Mouse (Mus musculus) hindbrain, embryonic 11.5 days (tissue): ENCODE data around the gene Tm9sf2. TPM values are rescaled to one million over a fixed set of nuclear protein-coding genes. Genes with fewer than 3 reads are reported as not detected.
"Not testable (repeated sequence)": the region's sequence is repeated elsewhere in the genome, so short reads cannot be mapped to it uniquely, and the experiment has no call there.

Experiments used
- ATAC-seq: fragments of 200-750 bp; cut with Nextera tagmentation; 2 replicates; pipeline ENCODE4 v1.8.0; 2017; ENCODE audit warnings: mild to moderate bottlenecking, moderate TSS enrichment, moderate library complexity; ENCODE audit not compliant: low FRiP score
- DNase-seq: peaks from one replicate; pipeline ENCODE4 v3.0.0-alpha.2; 2015; ENCODE audit warnings: low spot score
- H3K27ac ChIP-seq: fragments of 300-500 bp; sonication (generic); 2 replicates; pipeline ENCODE4 v1.5.1; 2014; ENCODE audit warnings: mild to moderate bottlenecking, low read depth, low read length
- H3K27me3 ChIP-seq: fragments of 300-500 bp; sonication (generic); 2 replicates; pipeline ENCODE4 v1.6.1; 2014; ENCODE audit warnings: mild to moderate bottlenecking, low read length, moderate library complexity, mixed read lengths; ENCODE audit not compliant: control insufficient read depth, insufficient read depth
- H3K36me3 ChIP-seq: fragments of 300-500 bp; sonication (generic); 2 replicates; pipeline ENCODE4 v1.6.1; 2014; ENCODE audit warnings: mild to moderate bottlenecking, low read length, moderate library complexity, mixed read lengths; ENCODE audit not compliant: control insufficient read depth, insufficient read depth
- H3K4me1 ChIP-seq: fragments of 300-500 bp; sonication (generic); replicated peaks from 2 replicates; pipeline ENCODE4 v1.6.1; 2014; ENCODE audit warnings: low read length, mixed read lengths; ENCODE audit not compliant: control insufficient read depth, insufficient read depth
- H3K4me2 ChIP-seq: fragments of 300-500 bp; sonication (generic); replicated peaks from 2 replicates; pipeline ENCODE4 v1.6.1; 2014; ENCODE audit warnings: mild to moderate bottlenecking, low read depth, low read length
- H3K4me3 ChIP-seq: fragments of 300-500 bp; sonication (generic); 2 replicates; pipeline ENCODE4 v1.5.1; 2014; ENCODE audit warnings: low read depth, low read length
- H3K9ac ChIP-seq: fragments of 300-500 bp; sonication (generic); 2 replicates; pipeline ENCODE4 v1.6.1; 2014; ENCODE audit warnings: low read depth, low read length
- H3K9me3 ChIP-seq: fragments of 300-500 bp; sonication (generic); 2 replicates; pipeline ENCODE4 v1.6.1; 2016; ENCODE audit warnings: low read length; ENCODE audit not compliant: control insufficient read depth
- WGBS: fragments of 180-500 bp; shearing (Covaris S2); extraction: QIAGEN DNeasy Blood & Tissue Kit; methylation state at CpG from one replicate; pipeline ENCODE4 v1.1.7; 2014; 5-methylcytosine and 5-hydroxymethylcytosine counted together
- polyA plus RNA-seq: library from polyadenylated mRNA; unstranded; fragments of >200 nt; fragmentation: Nextera tagmentation; extraction: Ambion mirVana; gene quantifications from 2 replicates; pipeline ENCODE4 v1.2.1, GENCODE M21; 2014

Gene Tm9sf2
- polyA plus RNA-seq, 1 experiment from 2014 or later = 130 TPM

DNA sequence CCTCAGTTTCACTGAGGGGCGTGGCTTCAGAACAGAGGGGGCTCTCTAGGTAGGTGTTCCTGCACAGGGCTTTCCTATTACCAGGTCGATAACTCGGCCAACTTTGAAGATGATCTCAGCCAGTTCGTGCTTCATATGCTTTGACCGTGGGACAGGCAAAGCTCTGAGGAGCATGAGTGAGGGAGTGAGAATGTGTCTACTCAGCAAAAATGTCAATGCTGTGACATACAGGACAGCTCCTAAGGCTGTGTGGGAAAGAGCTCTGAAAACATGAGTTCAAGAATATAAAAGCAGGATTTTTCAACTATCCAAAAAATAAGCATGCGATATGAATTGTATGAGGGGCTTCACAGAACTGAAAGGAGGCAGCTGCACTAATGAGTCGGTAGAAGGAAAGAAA is 23.3 kb upstream of the Tm9sf2 start:
- no peak overlapping the region for H3K4me3 ChIP-seq
- no peak overlapping the region for H3K4me2 ChIP-seq
- H3K27me3 ChIP-seq = no peaks in the 10 kb centered on the region
- H3K36me3 ChIP-seq = no peaks in the 10 kb centered on the region
- WGBS = 86% methylated on average over 7 of the region's 7 CpGs
- no peaks in the 10 kb centered on the region for H3K9me3 ChIP-seq
- no peaks in the 10 kb centered on the region for H3K4me1 ChIP-seq
- ATAC-seq (no peak), DNase-seq (no peak)
- H3K9ac ChIP-seq = no peak overlapping the region
- no peak overlapping the region for H3K27ac ChIP-seq

GRCm38 (mm10) chr14:122087956-122088355 is 18.9 kb upstream of the Tm9sf2 start:
- H3K36me3 ChIP-seq = no peaks in the 10 kb centered on the region
- no peaks in the 10 kb centered on the region for H3K9me3 ChIP-seq
- ATAC-seq (no peak), DNase-seq (no peak)
- no peak overlapping the region for H3K4me3 ChIP-seq
- H3K27me3 ChIP-seq = no peaks in the 10 kb centered on the region
- WGBS = 85% methylated on average over 5 of the region's 5 CpGs
- no peak overlapping the region for H3K4me2 ChIP-seq
- H3K4me1 ChIP-seq = no peaks in the 10 kb centered on the region
- H3K27ac ChIP-seq = no peak overlapping the region
- no peak overlapping the region for H3K9ac ChIP-seq

DNA sequence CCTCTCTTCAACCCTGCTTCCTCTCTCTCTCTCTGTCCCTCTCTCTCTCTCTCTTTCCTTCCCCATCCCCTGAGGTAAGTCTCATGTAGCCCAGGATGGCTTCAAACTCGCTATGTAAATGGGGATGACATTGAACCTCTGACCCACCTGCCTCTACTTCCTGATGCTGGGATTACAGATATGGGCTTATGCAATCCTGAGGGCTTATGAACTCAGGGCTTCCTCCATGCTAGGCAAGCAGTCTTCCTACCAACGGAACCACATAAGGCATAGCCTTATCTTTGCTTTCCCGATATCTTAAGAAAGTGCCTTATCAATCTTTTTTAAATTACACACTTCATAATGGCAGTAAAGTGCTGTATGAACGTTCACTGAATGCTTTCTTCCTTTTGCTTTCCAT is 14.5 kb upstream of the Tm9sf2 start:
- H3K4me3 ChIP-seq = no peak overlapping the region
- 85% methylated on average over 4 of the region's 4 CpGs for WGBS

DNA sequence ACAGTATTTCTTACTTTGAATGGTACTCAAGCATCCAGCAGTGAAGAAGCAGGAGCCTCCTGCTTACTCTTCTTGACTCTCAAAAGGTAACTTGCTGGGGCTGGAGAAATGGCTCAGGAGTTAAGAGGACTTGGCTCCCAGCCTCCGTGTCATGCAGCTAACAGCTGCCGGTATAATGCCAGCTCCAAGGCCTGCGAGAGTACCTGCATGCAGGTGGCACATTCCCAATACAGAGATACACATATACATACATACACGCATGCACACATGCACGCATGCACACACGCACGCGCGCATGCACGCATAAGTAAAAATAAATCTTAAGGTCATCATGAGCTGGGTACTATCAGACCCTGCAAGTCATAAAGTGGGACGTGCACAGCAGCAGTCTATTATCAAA is 10.5 kb upstream of the Tm9sf2 start:
- Histone ChIP-seq H3K9me3 (no peaks in the 10 kb centered on the region), H3K27me3 (no peaks in the 10 kb centered on the region), H3K9ac (no peak overlapping the region), H3K36me3 (no peaks in the 10 kb centered on the region), H3K4me3 (no peak overlapping the region), H3K4me1 (no peaks in the 10 kb centered on the region), H3K4me2 (no peak overlapping the region), H3K27ac (no peak overlapping the region)
- WGBS = 98% methylated on average over 11 of the region's 11 CpGs
- no peak for ATAC-seq
- DNase-seq = no peak

More for the DNA sequence above, 14.5 kb upstream of the Tm9sf2 start:
- Histone ChIP-seq H3K27ac (no peak overlapping the region), H3K36me3 (no peaks in the 10 kb centered on the region), H3K9me3 (no peaks in the 10 kb centered on the region), H3K9ac (no peak overlapping the region), H3K4me2 (no peak overlapping the region), H3K27me3 (no peaks in the 10 kb centered on the region), H3K4me1 (no peaks in the 10 kb centered on the region)
- ATAC-seq = no peak
- no peak for DNase-seq

- ATAC-seq (no peak), DNase-seq (no peak)
- Histone ChIP-seq H3K27me3 (no peaks in the 10 kb centered on the region), H3K4me1 (no peaks in the 10 kb centered on the region), H3K36me3 (no peaks in the 10 kb centered on the region), H3K4me2 (no peak overlapping the region), H3K4me3 (no peak overlapping the region), H3K27ac (no peak overlapping the region), H3K9me3 (no peaks in the 10 kb centered on the region), H3K9ac (no peak overlapping the region)
- WGBS = 93% methylated on average over 4 of the region's 4 CpGs
These were observed 7.3 kb upstream of the Tm9sf2 start for GRCm38 (mm10) chr14:122099584-122099983.

DNA sequence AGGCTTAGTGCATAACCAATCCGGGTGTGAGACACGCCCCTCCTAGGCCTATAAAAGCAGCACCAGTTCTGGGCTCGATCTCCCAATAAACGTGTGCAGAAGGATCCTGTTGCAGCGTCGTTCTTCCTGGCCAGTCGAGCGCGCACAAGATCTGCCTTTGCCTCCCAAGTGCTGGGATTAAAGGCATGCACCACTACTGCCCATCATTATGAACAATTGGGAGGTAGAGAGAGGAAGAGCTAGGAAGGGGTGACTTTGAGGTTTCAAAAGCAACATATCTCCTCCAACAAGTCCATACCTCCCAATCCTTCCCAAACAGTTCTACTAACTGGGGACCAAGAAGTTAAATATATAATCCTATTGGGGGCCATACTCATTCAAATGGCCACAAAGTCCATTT is 4.9 kb upstream of the Tm9sf2 start:
- 90% methylated on average over 9 of the region's 9 CpGs for WGBS
- not testable (repeated sequence) for H3K4me1 ChIP-seq, H3K27me3 ChIP-seq, H3K9ac ChIP-seq, DNase-seq, H3K4me2 ChIP-seq, H3K27ac ChIP-seq, H3K4me3 ChIP-seq, H3K36me3 ChIP-seq, ATAC-seq, H3K9me3 ChIP-seq

- ATAC-seq (peak; percentile 90), DNase-seq (peak; percentile 94)
- no peaks in the 10 kb centered on the region for H3K36me3 ChIP-seq
- 1% methylated on average over 24 of the region's 24 CpGs for WGBS
- H3K9me3 ChIP-seq = no peaks in the 10 kb centered on the region
- H3K4me2 ChIP-seq = peak overlapping the region; percentile 53
- peak overlapping the region; percentile 85 for H3K27ac ChIP-seq
- H3K27me3 ChIP-seq = no peaks in the 10 kb centered on the region
- H3K4me3 ChIP-seq = peak overlapping the region; percentile 32
- peaks cover 2% of the 10 kb centered on the region for H3K4me1 ChIP-seq
- H3K9ac ChIP-seq = peak overlapping the region; percentile 61
These were observed 2.0 kb upstream of the Tm9sf2 start for GRCm38 (mm10) chr14:122104881-122105280.

DNA sequence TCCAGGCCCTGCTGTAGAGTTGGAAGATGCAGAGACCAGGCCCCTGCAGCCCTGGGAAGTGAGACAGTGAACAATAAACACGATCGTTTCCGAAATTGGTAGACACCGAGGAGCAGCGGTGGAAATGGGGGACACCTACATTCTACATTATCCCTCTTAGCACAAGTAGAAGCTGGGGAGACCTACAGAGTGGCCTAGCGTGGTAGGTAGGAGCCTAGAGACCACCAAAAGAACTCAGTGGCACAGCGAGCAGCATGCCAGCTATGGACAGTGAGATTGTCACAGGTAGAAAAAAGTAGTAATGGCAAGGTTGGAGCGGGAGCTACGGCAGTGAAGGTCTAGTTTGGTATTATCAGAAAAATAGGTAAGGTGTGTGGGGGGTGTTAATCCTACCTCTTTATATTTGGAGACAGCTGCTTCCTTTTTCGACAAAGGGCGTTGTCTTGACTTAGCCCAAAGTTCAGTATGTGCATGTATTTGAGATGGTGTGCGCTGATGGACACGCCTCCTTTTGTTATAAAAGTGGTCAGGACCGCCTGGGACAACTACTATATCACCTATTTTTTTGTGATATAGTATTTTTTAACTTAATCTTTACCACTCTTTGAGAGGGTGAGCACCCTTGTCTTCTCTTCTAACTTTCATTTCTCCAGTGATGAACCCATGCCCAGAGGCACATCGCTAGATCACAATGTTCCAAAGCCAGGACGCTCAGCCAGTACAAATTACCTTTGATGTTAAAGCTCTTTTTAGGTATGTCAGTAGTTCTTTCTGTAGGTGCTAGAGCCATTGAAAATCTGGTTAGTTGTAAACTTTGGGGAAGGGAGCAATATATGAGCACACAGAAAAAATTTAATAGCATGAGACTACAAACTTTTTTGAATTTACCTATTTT is 1.2 kb upstream of the Tm9sf2 start:
- H3K27ac ChIP-seq = peak overlapping the region; percentile 85
- no peaks in the 10 kb centered on the region for H3K36me3 ChIP-seq
- WGBS = 65% methylated on average over 16 of the region's 16 CpGs
- H3K9ac ChIP-seq = peak overlapping the region; percentile 61
- no peak for DNase-seq
- H3K4me2 ChIP-seq = peak overlapping the region; percentile 53
- H3K4me3 ChIP-seq = peak overlapping the region; percentile 32
- peaks cover 2% of the 10 kb centered on the region for H3K4me1 ChIP-seq
- no peaks in the 10 kb centered on the region for H3K9me3 ChIP-seq
- no peak; the same call in 1 of the 2 replicates for ATAC-seq
- H3K27me3 ChIP-seq = no peaks in the 10 kb centered on the region
